In the genomic region with DNA sequence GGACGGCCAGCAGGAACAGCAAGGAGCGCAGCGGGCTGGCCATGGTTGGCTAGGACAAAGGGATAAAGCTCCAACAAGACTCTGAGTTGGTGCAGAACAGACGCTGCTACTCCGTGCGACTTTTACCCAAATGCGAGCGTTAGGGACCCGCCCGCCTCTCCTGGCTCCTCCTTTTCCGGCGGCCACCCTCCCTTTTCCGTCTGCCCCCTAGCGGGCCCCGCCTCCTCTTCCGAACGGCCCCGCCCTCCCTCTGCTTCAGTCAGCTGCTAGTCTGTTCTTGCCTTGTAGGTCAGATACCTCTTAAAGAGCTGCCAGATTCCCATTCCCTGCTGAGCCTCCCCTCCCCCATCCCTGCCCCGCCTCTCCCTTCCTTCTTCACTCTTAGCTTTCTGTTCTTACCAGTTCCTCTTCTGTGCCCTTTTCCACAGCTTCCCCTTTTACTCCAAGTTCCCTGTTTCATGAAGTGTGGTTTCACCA, we compare ENCODE assay signal across 8 mouse cellular contexts. TPM values are rescaled to one million over a fixed set of nuclear protein-coding genes. Genes with fewer than 3 reads are reported as not detected.
DNase-seq lines count a peak whose midpoint lies in the region; ATAC-seq and TF ChIP-seq lines count a peak whose summit lies in the region.

Gene Cst3, minus strand, starts transcription at position 358 of the 477 bp plus-strand sequence.

- H3ac ChIP-seq in myocyte (ENCODE audit: control insufficient read depth, insufficient read length): peak within 1 kb of the TSS; percentile 49

- H3K4me2 ChIP-seq in heart, embryonic 11.5 days: peak within 1 kb of the TSS; percentile 90
- H3K4me2 ChIP-seq in kidney, embryonic 16.5 days (replicated peaks; ENCODE audit: low read depth, low read length): peak within 1 kb of the TSS; percentile 86
- peak within 1 kb of the TSS; percentile 90 for H3K4me2 ChIP-seq in myocyte (ENCODE audit: low read depth)

- peak; percentile 62; the same call in 1 of the 2 replicates for TF ChIP-seq POLR2A in bone marrow macrophage, adult 2 months (IDR thresholded peaks at IDR 0.05; ENCODE audit: borderline replicate concordance, low read depth, low read length)
- TF ChIP-seq POLR2A in liver, adult 2 months (IDR thresholded peaks at IDR 0.05; ENCODE audit: extremely low read depth, insufficient read depth, low read length): peak; percentile 42; the same call in 1 of the 2 replicates
- TF ChIP-seq POLR2A in myocyte (IDR thresholded peaks at IDR 0.05; ENCODE audit: insufficient read length, low read depth): peak; percentile 80

- peak; percentile 93 for ATAC-seq in erythroblast, adult 5-6 weeks (replicated peaks; ENCODE audit: low FRiP score, poor library complexity, severe bottlenecking)
- ATAC-seq in heart, embryonic 11.5 days (replicated peaks; ENCODE audit: insufficient number of reproducible peaks, low FRiP score, low TSS enrichment): peak; percentile 92
- peak; percentile 98 for ATAC-seq in kidney, embryonic 16.5 days (ENCODE audit: low FRiP score, low TSS enrichment)

- H3K4me3 ChIP-seq in bone marrow macrophage, adult 2 months (ENCODE audit: insufficient read depth, low read length): peak within 1 kb of the TSS; percentile 75
- peak within 1 kb of the TSS; percentile 94 for H3K4me3 ChIP-seq in heart, embryonic 11.5 days (ENCODE audit: low read depth, low read length)
- peak within 1 kb of the TSS; percentile 61 for H3K4me3 ChIP-seq in kidney, embryonic 16.5 days (ENCODE audit: low read length)
- peak within 1 kb of the TSS; percentile 79 for H3K4me3 ChIP-seq in liver, adult 2 months (ENCODE audit: insufficient read depth, low read depth, low read length)
- peak within 1 kb of the TSS; percentile 91 for H3K4me3 ChIP-seq in myocyte

- TF ChIP-seq CTCF in bone marrow macrophage, adult 2 months (IDR thresholded peaks at IDR 0.05; ENCODE audit: low read depth, low read length): no peak
- TF ChIP-seq CTCF in liver, adult 2 months (IDR thresholded peaks at IDR 0.05; ENCODE audit: low read depth, low read length): no peak

- peaks cover 40% of the 10 kb centered on the region for H3K4me1 ChIP-seq in bone marrow macrophage, adult 2 months (ENCODE audit: control insufficient read depth, insufficient read depth, low read length)
- H3K4me1 ChIP-seq in heart, embryonic 11.5 days (ENCODE audit: control insufficient read depth, insufficient read depth, low read length): peaks cover 55% of the 10 kb centered on the region
- peaks cover 26% of the 10 kb centered on the region for H3K4me1 ChIP-seq in kidney, embryonic 16.5 days (ENCODE audit: insufficient read depth, low read length)
- H3K4me1 ChIP-seq in liver, adult 2 months (ENCODE audit: control insufficient read depth, insufficient read depth, low read length): peaks cover 7% of the 10 kb centered on the region; the same call in 1 of the 2 replicates

- peak within 1 kb of the TSS; percentile 94 for H3K9ac ChIP-seq in heart, embryonic 11.5 days (ENCODE audit: low read depth, low read length)
- peak within 1 kb of the TSS; percentile 73 for H3K9ac ChIP-seq in kidney, embryonic 16.5 days (replicated peaks; ENCODE audit: low read length)
- peak within 1 kb of the TSS; percentile 77 for H3K9ac ChIP-seq in liver, adult 2 months (ENCODE audit: low read depth, low read length)

- no peaks in the 10 kb centered on the region for H3K79me2 ChIP-seq in liver, adult 2 months (ENCODE audit: control insufficient read depth, insufficient read depth, low read length)
- peaks cover 35% of the 10 kb centered on the region for H3K79me2 ChIP-seq in myocyte (ENCODE audit: control insufficient read depth, insufficient read depth)

- peaks cover 7% of the 10 kb centered on the region for H3K36me3 ChIP-seq in heart, embryonic 11.5 days (ENCODE audit: control insufficient read depth, insufficient read depth, low read length)
- peaks cover 16% of the 10 kb centered on the region for H3K36me3 ChIP-seq in kidney, embryonic 16.5 days (ENCODE audit: insufficient read depth, low read length)
- peaks cover 7% of the 10 kb centered on the region for H3K36me3 ChIP-seq in liver, adult 2 months (ENCODE audit: control insufficient read depth, insufficient read depth, low read length)
- H3K36me3 ChIP-seq in myocyte (ENCODE audit: control insufficient read depth, insufficient read depth): peaks cover 13% of the 10 kb centered on the region
- peaks cover 2% of the 10 kb centered on the region for H3K36me3 ChIP-seq in splenic B cell, adult 2 months (ENCODE audit: control insufficient read depth, insufficient read depth, low read length, poor library complexity, severe bottlenecking)

- H3K9me3 ChIP-seq in heart, embryonic 11.5 days (replicated peaks; ENCODE audit: control insufficient read depth, low read length): no peaks in the 10 kb centered on the region
- no peaks in the 10 kb centered on the region for H3K9me3 ChIP-seq in kidney, embryonic 16.5 days (ENCODE audit: low read length)

- H3K27me3 ChIP-seq in heart, embryonic 11.5 days (ENCODE audit: control insufficient read depth, insufficient read depth, low read length): no peaks in the 10 kb centered on the region
- no peaks in the 10 kb centered on the region for H3K27me3 ChIP-seq in kidney, embryonic 16.5 days (ENCODE audit: insufficient read depth, low read length)
- H3K27me3 ChIP-seq in liver, adult 2 months (ENCODE audit: control insufficient read depth, insufficient read depth, low read length): no peaks in the 10 kb centered on the region
- H3K27me3 ChIP-seq in myocyte (ENCODE audit: control insufficient read depth, insufficient read depth, insufficient read length): no peaks in the 10 kb centered on the region
- H3K27me3 ChIP-seq in splenic B cell, adult 2 months (ENCODE audit: control insufficient read depth, insufficient read depth, low read length, poor library complexity, severe bottlenecking): no peaks in the 10 kb centered on the region

- peak; percentile 89 for DNase-seq in A20 (ENCODE audit: low read depth, low spot score)
- peak; percentile 83 for DNase-seq in liver, adult 2 months (ENCODE audit: extremely low read depth, low read depth, low spot score)
- DNase-seq in splenic B cell, adult 2 months (ENCODE audit: low read depth, low spot score): peak; percentile 83

- peak within 1 kb of the TSS; percentile 100 for H3K27ac ChIP-seq in bone marrow macrophage, adult 2 months (ENCODE audit: insufficient read depth, low read depth, low read length)
- H3K27ac ChIP-seq in heart, embryonic 11.5 days (ENCODE audit: low read depth, low read length): peak within 1 kb of the TSS; percentile 93
- peak within 1 kb of the TSS; percentile 83 for H3K27ac ChIP-seq in kidney, embryonic 16.5 days (ENCODE audit: low read length)
- peak within 1 kb of the TSS; percentile 63 for H3K27ac ChIP-seq in liver, adult 2 months (replicated peaks; ENCODE audit: insufficient read depth, low read depth, low read length)

- 0% methylated on average over 19 of the region's 19 CpGs for WGBS in heart, embryonic 11.5 days (ENCODE audit: insufficient replicate concordance)
- WGBS in kidney, embryonic 16.5 days: 0% methylated on average over 18 of the region's 19 CpGs
- 1% methylated on average over 19 of the region's 19 CpGs for WGBS in liver, adult 2 months

TF ChIP-seq in myocyte, 11 proteins besides CTCF, POLR2A, EP300 and RAD21:
- TF ChIP-seq TCF12 (IDR thresholded peaks at IDR 0.05; ENCODE audit: insufficient read depth, poor library complexity, severe bottlenecking) (no peak), MYOG (IDR thresholded peaks at IDR 0.05; ENCODE audit: control insufficient read depth in 1 of 3, insufficient read depth in 1 of 3, insufficient read length in 2 of 3, low read depth in 2 of 3) (peak in 1 of 3 experiments; percentile 34), SRF (IDR thresholded peaks at IDR 0.05; ENCODE audit: control insufficient read depth, insufficient read length, low read depth) (no peak), E2F4 (IDR thresholded peaks at IDR 0.05; ENCODE audit: insufficient read depth) (no peak), MYOD1 (IDR thresholded peaks at IDR 0.05; ENCODE audit: control insufficient read depth in 1 of 3, insufficient read length in 2 of 3, low read depth in 2 of 3) (peak in 1 of 3 experiments; percentile 41), USF1 (IDR thresholded peaks at IDR 0.05; ENCODE audit: low read depth) (no peak), POLR2AphosphoS2 (IDR thresholded peaks at IDR 0.05; ENCODE audit: insufficient read length, low read depth) (peak; percentile 82), CEBPB (IDR thresholded peaks at IDR 0.05; ENCODE audit: insufficient read depth, poor library complexity, severe bottlenecking) (no peak), REST (IDR thresholded peaks at IDR 0.05; ENCODE audit: insufficient read depth, insufficient read length) (no peak), MAX (IDR thresholded peaks at IDR 0.05; ENCODE audit: low read depth) (no peak), TCF3 (IDR thresholded peaks at IDR 0.05; ENCODE audit: insufficient read length, low read depth) (no peak)

RNA-seq across cellular contexts. Expression of gene Cst3, which starts in this region (rescaled TPM):
- polyA plus RNA-seq in bone marrow macrophage, adult 2 months (2012; ENCODE audit: insufficient read depth, insufficient read length, missing spikeins): 2,557 and 2,597 TPM in 2 replicates
- total RNA-seq in erythroblast, adult 5-6 weeks (2015; ENCODE audit: low replicate concordance): 123 and 150 TPM in 2 replicates
- 60.1 and 103 TPM in 2 replicates for total RNA-seq in erythroblast, adult 5-6 weeks (2017; ENCODE audit: low replicate concordance)
- 812 and 876 TPM in 2 replicates for polyA plus RNA-seq in heart, embryonic 11.5 days (2014; fragmentation: Nextera tagmentation; extraction: Ambion mirVana)
- polyA plus RNA-seq in kidney, embryonic 16.5 days (2015; fragmentation: Nextera tagmentation; extraction: Ambion mirVana): 421 and 479 TPM in 2 replicates
- 251 and 282 TPM in 2 replicates for total RNA-seq in liver, adult 2 months (2014; rRNA removed)
- 436 and 441 TPM in 2 replicates for polyA plus RNA-seq in liver, adult 2 months (2012; rRNA removed)
- polyA plus RNA-seq in myocyte (2012; fragmentation: generic; extraction: Trizol): 646 TPM

Comparison
In these comparisons a context has a peak if more than half of its experiments do, and no peak if none do; other contexts are left out.
1. Peak in every context shown above with its lines: DNase-seq, ATAC-seq, H3K4me3 ChIP-seq and H3K27ac ChIP-seq.